8 mouse cellular contexts compared by ENCODE assay signal in the genomic region with DNA sequence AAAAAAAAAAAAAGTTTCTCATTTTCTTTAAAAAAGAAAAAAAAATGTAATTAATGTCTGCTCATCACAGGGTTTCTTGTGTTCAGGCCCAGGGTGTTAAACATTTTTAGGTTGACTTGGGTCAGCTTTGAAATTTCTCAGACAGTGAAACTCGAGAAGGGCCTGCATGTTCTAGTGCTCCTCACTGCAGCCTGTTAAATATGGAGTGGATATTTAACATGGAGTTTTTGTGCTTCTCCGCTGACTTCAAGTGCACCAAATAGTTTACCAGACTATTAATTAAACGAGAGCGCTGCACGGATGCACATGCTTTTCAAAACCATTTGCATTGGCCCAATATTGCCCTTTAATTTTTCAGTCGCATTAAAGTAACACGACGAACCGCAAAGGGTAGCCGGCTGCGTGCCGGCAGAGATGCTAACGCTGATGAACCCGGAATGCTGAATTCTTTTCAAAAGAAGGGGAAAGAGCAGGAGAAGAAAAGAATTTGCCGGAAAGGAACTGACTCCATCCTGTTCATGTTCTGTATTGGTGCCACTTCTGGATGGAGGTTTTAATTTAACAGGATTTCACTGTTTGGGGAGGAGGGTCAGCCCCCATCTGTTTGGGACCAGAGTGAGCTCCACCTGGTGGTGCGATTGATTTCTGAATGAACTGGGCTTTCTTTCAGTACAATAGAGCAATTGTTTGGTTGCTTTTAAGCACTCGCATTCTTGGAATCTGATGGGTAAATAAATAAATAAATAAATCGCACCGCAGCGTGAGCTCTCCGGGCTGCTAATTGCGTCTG.
A peak's percentile ranks its signal among the peaks of the same experiment; 100 is the strongest.
DNase-seq lines count a peak whose midpoint lies in the region; ATAC-seq and TF ChIP-seq lines count a peak whose summit lies in the region.

No protein-coding gene starts in this region.

- peak overlapping the region; percentile 20; the same call in 1 of the 2 replicates for H3K4me2 ChIP-seq in lung, postnatal 0 days (replicated peaks; ENCODE audit: low read depth, low read length)
- H3K4me2 ChIP-seq in hindbrain, embryonic 14.5 days (replicated peaks), result peak overlapping the region; percentile 59
- H3K4me2 ChIP-seq in stomach, embryonic 16.5 days (ENCODE audit: low read depth, low read length), result peak overlapping the region; percentile 39

- H3K4me3 ChIP-seq in lung, postnatal 0 days (ENCODE audit: low read depth, low read length), result no peak overlapping the region
- H3K4me3 ChIP-seq in hindbrain, embryonic 14.5 days (replicated peaks; ENCODE audit: low read length), result peak overlapping the region; percentile 23
- H3K4me3 ChIP-seq in stomach, embryonic 16.5 days (replicated peaks; ENCODE audit: low read length), result peak overlapping the region; percentile 30

- no peak overlapping the region for H3K27ac ChIP-seq in lung, postnatal 0 days (ENCODE audit: low read length)
- no peak overlapping the region for H3K27ac ChIP-seq in hindbrain, embryonic 14.5 days
- no peak overlapping the region for H3K27ac ChIP-seq in stomach, embryonic 16.5 days (ENCODE audit: low read length)

- 30% methylated on average over 22 of the region's 22 CpGs for WGBS in lung, postnatal 0 days
- WGBS in hindbrain, embryonic 14.5 days, result 14% methylated on average over 22 of the region's 22 CpGs
- 37% methylated on average over 22 of the region's 22 CpGs for WGBS in stomach, embryonic 16.5 days

- no peak for TF ChIP-seq EP300 in lung, postnatal 0 days (IDR thresholded peaks at IDR 0.05)

- no peak for ATAC-seq in lung, postnatal 0 days
- ATAC-seq in hindbrain, embryonic 14.5 days (ENCODE audit: low FRiP score), result peak; percentile 59; the same call in 1 of the 2 replicates
- ATAC-seq in megakaryocyte-erythroid progenitor cell, adult 5-6 weeks (replicated peaks; ENCODE audit: low FRiP score, low TSS enrichment, poor library complexity, severe bottlenecking), result peak; percentile 38; the same call in 1 of the 2 replicates
- no peak for ATAC-seq in stomach, embryonic 16.5 days (ENCODE audit: insufficient read depth, low FRiP score)

- DNase-seq in lung, postnatal 0 days (ENCODE audit: low spot score), result peak; percentile 11
- no peak for DNase-seq in lung, adult 18-20 months
- DNase-seq in embryo, embryonic 9.5 days (ENCODE audit: extremely low spot score), result peak; percentile 66
- DNase-seq in hindbrain, embryonic 14.5 days (ENCODE audit: low spot score), result peak; percentile 70
- no peak for DNase-seq in adrenal gland, postnatal 4 days (ENCODE audit: low spot score in 2 of 2)
- no peak for DNase-seq in thymus, postnatal 10 days (ENCODE audit: low spot score in 2 of 2)

- peak; percentile 52 for TF ChIP-seq CTCF in lung, postnatal 0 days (IDR thresholded peaks at IDR 0.05)

- H3K9me3 ChIP-seq in lung, postnatal 0 days (ENCODE audit: low read length), result no peaks in the 10 kb centered on the region
- H3K9me3 ChIP-seq in hindbrain, embryonic 14.5 days (ENCODE audit: control insufficient read depth, low read length), result no peaks in the 10 kb centered on the region
- no peaks in the 10 kb centered on the region for H3K9me3 ChIP-seq in stomach, embryonic 16.5 days (replicated peaks; ENCODE audit: control insufficient read depth, low read length)

- H3K9ac ChIP-seq in lung, postnatal 0 days (replicated peaks; ENCODE audit: low read depth), result no peak overlapping the region
- peak overlapping the region; percentile 48 for H3K9ac ChIP-seq in hindbrain, embryonic 14.5 days
- H3K9ac ChIP-seq in stomach, embryonic 16.5 days (ENCODE audit: low read length), result no peak overlapping the region

- no peaks in the 10 kb centered on the region for H3K4me1 ChIP-seq in lung, postnatal 0 days (ENCODE audit: insufficient read depth, low read depth, low read length)
- 0 out of 2 replicates have a peak, but pooled peaks cover 14% of the 10 kb centered on the region for H3K4me1 ChIP-seq in hindbrain, embryonic 14.5 days (replicated peaks; ENCODE audit: control insufficient read depth, insufficient read depth, low read length)
- peaks cover 4% of the 10 kb centered on the region; the same call in 1 of the 2 replicates for H3K4me1 ChIP-seq in stomach, embryonic 16.5 days (ENCODE audit: control insufficient read depth, insufficient read depth, low read length)

- H3K27me3 ChIP-seq in lung, postnatal 0 days (replicated peaks; ENCODE audit: insufficient read depth, low read length), result no peaks in the 10 kb centered on the region
- no peaks in the 10 kb centered on the region for H3K27me3 ChIP-seq in hindbrain, embryonic 14.5 days (ENCODE audit: control insufficient read depth, insufficient read depth, low read length)
- no peaks in the 10 kb centered on the region for H3K27me3 ChIP-seq in stomach, embryonic 16.5 days (ENCODE audit: control insufficient read depth, insufficient read depth, low read length)

- H3K36me3 ChIP-seq in lung, postnatal 0 days (ENCODE audit: insufficient read depth, low read length), result no peaks in the 10 kb centered on the region
- H3K36me3 ChIP-seq in hindbrain, embryonic 14.5 days (replicated peaks; ENCODE audit: control insufficient read depth, insufficient read depth), result no peaks in the 10 kb centered on the region
- no peaks in the 10 kb centered on the region for H3K36me3 ChIP-seq in stomach, embryonic 16.5 days (ENCODE audit: control insufficient read depth, insufficient read depth, low read length)

Comparison
In these comparisons a context has a peak if more than half of its experiments do, and no peak if none do; other contexts are left out.
1. DNase-seq: peak in lung, postnatal 0 days (single experiment), embryo, embryonic 9.5 days (single experiment) and hindbrain, embryonic 14.5 days (single experiment); none in lung, adult 18-20 months (0 of 2), adrenal gland, postnatal 4 days (0 of 2) and thymus, postnatal 10 days (0 of 2).
2. ATAC-seq: peak in hindbrain, embryonic 14.5 days (single experiment) and megakaryocyte-erythroid progenitor cell, adult 5-6 weeks (single experiment); none in lung, postnatal 0 days (single experiment) and stomach, embryonic 16.5 days (single experiment).
3. Peak in every context shown above with its lines, with median percentiles within 50 percentile points of each other: H3K4me2 ChIP-seq.